Mouse (Mus musculus) adrenal gland, postnatal 0 days (tissue): Measurements from ENCODE around the gene Lias. TPM values are rescaled to one million over a fixed set of nuclear protein-coding genes. Genes with fewer than 3 reads are reported as not detected.

Source experiments
- polyA plus RNA-seq: library from polyadenylated mRNA; unstranded; fragments of >200 nt; fragmentation: Nextera tagmentation; extraction: Ambion mirVana; gene quantifications from 2 replicates; pipeline ENCODE4 v1.2.1, GENCODE M21; 2015

Gene Lias
- polyA plus RNA-seq, result 46.8 and 81.8 TPM in 2 replicates

GRCm38 (mm10) chr5:65390648-65391644, at the start of gene Lias, which contains the start of gene Rpl9:
TSS of gene Lias (plus strand) at chr5:65391497.
TSS of gene Rpl9 (minus strand) at chr5:65391444.

GRCm38 (mm10) chr5:65348168-65348567, 43.1 kb upstream of the Lias start, which contains the start of gene Klb:
TSS of gene Klb (plus strand) at chr5:65348314.

GRCm38 (mm10) chr5:65435806-65436561, 44.7 kb downstream of the Lias start, which contains the start of gene Ugdh:
TSS of gene Ugdh (minus strand) at chr5:65435949.

Other genes with a start within 250 kb of the Lias start
- gene Wdr19, start 191.8 kb upstream of the Lias start, polyA plus RNA-seq, result 6.1 and 8.4 TPM in 2 replicates
- gene Rfc1, start 55.8 kb upstream of the Lias start, polyA plus RNA-seq, result 46.4 and 57.7 TPM in 2 replicates
- 0.41 and 0.50 TPM in 2 replicates for gene Klb, start 43.2 kb upstream of the Lias start, polyA plus RNA-seq
- gene Rpl9, start 53 bp upstream of the Lias start, polyA plus RNA-seq, result 905 and 1,502 TPM in 2 replicates
- 79.6 and 87.2 TPM in 2 replicates for gene Ugdh, start 44.5 kb downstream of the Lias start, polyA plus RNA-seq
- gene Gm43552, start 101.3 kb downstream of the Lias start, polyA plus RNA-seq, result 2.6 TPM in 1 of 2 replicates, not detected in the other
- gene Smim14, start 145.7 kb downstream of the Lias start, polyA plus RNA-seq, result 217 and 283 TPM in 2 replicates
- gene Ube2k, start 145.7 kb downstream of the Lias start, polyA plus RNA-seq, result 96.8 and 126 TPM in 2 replicates